Mouse (Mus musculus) thymus, postnatal 0 days (tissue): ENCODE results near the gene Ganab. TPM values are rescaled to one million over a fixed set of nuclear protein-coding genes. Genes with fewer than 3 reads are reported as not detected.

Experiments
- DNase-seq: peaks from one replicate; pipeline ENCODE4 v3.0.0-alpha.2; 2015; ENCODE audit warnings: low spot score
- polyA plus RNA-seq: library from polyadenylated mRNA; unstranded; fragments of >200 nt; fragmentation: Nextera tagmentation; extraction: Ambion mirVana; gene quantifications from 2 replicates; pipeline ENCODE4 v1.2.1, GENCODE M21; 2015

The Ganab gene
- polyA plus RNA-seq, 1 experiment from 2014 or later: 51.9 TPM

DNA sequence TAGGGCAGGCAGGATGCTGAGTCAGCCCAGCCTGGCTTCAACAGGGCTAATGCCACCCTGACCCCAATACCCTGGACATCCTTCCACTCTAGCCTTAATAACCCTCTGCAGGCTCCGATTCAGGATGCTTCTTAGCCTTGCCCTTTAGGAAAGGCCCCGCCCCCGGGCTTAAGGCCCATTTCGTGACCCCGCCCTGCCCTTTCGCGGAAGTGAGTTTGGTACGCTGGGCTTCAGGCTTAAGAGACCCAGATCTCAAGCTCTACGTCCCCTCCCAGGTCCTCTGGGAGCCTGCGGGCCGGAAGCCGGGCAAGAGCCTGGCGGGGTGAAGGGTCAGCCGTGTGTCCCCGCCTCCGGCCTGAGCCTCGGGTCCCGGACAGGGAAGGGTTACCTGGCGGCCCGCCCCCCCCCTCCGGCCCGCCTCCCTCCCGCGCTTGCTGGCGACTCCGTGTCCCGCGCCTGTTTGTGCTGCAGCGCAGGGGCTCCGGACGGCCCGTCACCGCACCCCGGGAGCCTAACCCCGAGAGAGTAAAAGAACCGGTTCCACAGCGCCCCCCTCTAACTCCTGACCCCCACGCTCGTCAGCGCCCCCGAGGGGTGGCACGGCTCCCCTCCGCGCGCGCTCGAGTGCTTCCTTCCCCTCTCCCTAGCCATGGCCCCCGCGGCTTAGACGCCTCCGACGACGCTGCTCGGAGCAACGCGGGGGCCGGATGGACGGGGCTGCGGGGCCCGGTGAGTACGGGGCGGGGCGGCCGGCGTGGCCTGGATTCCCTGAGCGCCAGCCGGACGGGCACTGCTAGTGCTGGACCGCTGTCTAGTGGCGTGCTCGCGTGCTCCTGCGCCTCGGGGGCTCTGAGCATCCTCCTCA, 31.6 kb downstream of the Ganab start, which contains the start of the genes Rom1 and Eml3:
Gene Rom1, minus strand, starts transcription at position 133 of the 865 bp plus-strand sequence.
Gene Eml3, plus strand, starts transcription at position 329 of the 865 bp plus-strand sequence.
- DNase-seq: peak; percentile 87

DNA sequence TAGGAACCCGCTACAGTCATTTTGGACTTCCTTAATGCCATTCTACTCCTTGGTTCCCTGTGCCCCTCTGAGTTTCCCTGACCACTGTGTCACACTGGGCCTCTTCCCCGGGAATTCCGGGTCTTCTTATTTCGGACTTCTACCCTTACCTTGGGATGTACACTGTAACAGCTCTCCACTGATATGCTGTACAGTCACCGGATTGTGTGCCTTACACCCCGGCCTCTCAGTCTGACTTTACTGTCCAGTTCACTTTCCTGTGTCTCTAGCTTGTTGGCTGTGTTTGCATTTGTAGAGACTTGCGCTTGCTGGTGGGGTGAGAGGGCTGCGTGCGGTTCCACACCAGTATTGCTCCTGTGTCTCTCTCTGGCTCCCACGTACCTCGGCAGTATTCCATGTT, 32.2 kb downstream of the Ganab start:
- no peak for DNase-seq

DNA sequence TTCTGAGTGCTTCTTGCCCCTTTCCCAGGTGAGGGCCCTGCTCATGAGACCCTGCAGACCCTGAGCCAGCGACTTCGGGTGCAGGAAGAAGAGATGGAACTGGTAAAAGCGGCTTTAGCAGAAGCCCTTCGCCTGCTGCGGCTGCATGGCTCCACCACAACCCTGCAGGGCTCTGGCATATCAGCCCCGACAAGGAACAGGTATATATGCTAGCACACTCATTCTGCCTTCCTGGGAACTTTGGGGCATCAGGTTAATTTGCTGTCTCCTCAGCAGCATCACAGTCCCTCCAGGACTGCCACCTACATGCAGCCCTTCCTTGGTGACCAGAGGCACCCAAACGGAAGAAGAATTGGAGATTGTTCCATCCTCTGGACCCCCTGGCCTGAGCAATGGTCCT, 32.9 kb downstream of the Ganab start:
- no peak for DNase-seq

DNA sequence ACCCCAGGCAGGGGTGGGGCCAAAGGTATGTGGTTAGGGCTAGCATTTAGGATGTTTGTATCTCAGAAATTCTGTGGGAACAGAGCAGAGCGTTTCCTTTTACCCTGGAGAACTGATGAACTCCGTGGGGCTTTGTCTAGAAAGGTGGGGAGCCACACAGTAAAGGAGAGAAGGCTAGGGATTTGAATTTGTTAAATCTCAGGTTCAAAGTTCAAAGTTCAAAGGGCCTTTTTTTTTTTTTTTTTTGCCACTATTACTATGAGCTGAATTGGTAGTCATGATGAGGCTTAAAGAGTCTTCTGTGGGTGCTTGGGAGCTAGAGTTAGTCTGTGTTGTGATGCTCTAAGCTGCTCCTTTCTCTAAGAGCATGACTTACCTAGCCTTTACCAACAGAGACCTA, 38.9 kb downstream of the Ganab start:
- DNase-seq: no peak

- no peak for DNase-seq
Observed at GRCm38 (mm10) chr19:8940526-8941133, 42.8 kb downstream of the Ganab start.

DNA sequence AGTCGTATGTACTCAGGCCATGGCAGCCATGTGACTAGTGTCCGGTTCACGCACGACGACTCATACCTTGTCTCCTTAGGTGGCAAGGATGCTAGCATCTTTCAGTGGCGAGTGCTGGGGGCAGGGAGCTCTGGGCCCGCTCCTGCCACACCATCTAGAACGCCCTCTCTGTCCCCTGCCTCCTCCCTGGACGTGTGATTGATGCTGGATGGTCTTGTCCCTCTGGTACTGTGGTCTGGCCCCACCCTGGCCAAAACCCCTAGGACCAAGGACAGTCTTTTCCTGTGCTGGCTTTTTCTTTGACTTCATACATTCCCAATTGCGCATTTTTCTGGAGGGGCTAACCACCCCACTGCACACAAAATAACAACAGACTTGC, 43.3 kb downstream of the Ganab start:
- no peak for DNase-seq

DNA sequence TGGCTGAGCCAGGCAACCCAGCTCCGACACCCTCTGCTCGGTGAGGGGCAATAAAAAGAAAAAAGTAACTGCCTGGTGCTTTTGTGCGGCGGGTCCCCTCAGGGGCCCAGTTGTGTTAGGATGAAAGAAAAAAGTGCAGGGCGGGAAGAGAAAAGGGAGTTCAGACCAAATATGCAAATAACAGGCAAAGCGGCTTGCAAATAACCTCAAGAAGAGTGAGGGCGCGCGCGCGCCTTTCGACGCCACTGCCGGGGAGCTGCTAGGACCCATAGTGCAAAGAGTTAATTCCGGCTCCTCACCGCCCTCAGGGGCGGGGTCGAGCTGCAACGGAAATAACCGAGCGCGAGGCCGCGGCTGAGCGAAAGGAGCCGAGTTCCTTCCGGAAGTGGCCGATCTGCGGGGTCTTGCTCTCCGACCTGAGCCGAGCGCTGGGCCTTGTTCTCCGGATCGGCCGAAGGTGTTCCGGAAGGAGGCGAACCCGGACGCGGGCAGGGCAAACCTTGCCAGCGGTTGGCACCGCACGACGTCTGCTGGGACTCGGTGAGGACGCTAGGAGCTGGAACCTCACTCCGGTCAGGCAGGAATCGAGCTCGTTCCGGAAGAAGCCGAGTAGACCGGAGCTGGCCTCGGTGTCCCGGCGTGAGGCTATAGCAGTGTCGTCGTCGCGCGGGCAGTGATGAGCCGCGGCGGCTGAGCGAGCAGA, 43.8 kb downstream of the Ganab start, which contains the start of gene Mta2:
Gene Mta2, plus strand, starts transcription at position 361 of the 703 bp plus-strand sequence.
- peak; percentile 100 for DNase-seq

- no peak for DNase-seq
Observed at GRCm38 (mm10) chr19:8942276-8942964, 44.5 kb downstream of the Ganab start.

GRCm38 (mm10) chr19:8943047-8943446, 45.2 kb downstream of the Ganab start:
- DNase-seq: no peak

DNA sequence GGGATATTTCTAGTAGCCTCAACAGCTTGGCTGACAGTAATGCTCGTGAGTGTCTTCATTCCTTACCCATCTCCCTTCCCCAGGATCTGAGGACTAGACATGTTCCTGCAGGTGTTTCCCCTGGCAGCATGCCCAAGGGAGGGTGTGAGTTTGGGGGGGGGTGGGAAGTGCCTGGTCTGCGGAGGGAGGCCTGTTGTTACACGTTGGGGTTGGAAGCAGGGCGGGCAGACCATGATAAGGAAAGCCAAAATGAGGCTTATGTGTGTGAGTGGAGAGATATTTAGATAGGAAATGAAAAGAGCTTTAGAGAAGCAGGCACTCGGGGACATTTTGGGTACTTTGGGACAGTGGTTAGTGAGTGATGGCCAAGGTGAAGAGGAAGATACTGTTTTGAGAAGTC, 46.2 kb downstream of the Ganab start:
- peak; percentile 20 for DNase-seq

DNA sequence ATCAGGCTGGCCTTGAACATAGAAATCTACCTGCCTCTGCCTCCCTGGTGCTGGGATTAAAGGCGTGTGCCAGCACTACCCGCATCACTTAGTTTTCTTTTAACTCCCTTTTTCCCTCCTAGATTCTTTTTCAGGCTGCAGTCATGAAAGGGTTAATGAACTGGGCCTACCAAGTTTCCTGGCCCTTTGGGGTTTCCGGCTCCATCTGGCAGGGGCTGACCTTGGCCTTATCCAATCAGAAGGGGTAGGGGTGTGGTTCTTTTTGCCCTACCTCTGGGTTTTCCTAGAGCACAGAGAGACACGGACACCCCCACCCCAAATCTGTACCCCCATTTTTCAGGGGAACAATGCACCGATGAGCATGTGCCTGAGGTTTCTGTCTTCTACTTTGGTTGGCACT, 46.9 kb downstream of the Ganab start:
- DNase-seq: peak; percentile 67

GRCm38 (mm10) chr19:8945251-8945650, 47.4 kb downstream of the Ganab start:
- DNase-seq: no peak

DNA sequence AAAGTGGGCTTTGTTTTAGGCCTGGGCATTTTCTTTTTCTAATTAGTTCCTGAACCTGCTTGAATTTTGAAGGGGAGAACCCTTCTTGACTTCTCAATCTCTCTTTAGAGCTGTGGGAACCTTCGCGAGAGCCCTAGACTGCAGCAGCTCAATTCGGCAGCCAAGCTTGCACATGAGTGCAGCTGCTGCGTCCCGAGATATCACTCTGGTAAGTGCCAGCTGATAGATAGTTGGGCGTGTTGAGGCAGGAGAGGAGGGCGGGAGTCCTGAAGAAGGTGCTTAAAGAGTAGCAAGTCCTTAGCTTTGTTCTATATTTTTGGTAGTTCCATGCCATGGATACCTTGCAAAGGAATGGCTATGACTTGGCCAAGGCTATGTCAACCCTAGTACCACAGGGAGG, 49.1 kb downstream of the Ganab start:
- no peak for DNase-seq

GRCm38 (mm10) chr19:8950190-8950589, 52.3 kb downstream of the Ganab start:
- no peak for DNase-seq

DNA sequence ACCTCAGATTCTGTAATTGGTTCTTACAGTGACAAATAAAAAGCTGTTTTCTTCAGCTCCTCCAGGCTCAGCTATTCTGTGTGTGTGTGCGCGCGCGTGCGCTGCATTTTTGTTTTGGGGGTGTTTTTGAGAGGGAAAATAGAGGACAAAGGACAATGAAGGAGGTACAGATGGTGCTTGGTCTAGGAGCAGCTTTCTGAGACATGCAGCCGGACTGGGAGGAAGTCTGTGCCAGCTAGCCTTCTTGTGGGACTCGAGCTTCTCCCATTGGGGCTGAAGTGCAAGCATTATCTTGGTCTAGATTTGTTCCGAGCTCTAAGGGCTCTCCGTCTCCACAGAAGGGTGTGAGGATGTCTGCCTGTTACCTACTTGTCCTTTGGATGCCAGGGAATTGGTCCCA, 54.4 kb downstream of the Ganab start:
- no peak for DNase-seq

DNA sequence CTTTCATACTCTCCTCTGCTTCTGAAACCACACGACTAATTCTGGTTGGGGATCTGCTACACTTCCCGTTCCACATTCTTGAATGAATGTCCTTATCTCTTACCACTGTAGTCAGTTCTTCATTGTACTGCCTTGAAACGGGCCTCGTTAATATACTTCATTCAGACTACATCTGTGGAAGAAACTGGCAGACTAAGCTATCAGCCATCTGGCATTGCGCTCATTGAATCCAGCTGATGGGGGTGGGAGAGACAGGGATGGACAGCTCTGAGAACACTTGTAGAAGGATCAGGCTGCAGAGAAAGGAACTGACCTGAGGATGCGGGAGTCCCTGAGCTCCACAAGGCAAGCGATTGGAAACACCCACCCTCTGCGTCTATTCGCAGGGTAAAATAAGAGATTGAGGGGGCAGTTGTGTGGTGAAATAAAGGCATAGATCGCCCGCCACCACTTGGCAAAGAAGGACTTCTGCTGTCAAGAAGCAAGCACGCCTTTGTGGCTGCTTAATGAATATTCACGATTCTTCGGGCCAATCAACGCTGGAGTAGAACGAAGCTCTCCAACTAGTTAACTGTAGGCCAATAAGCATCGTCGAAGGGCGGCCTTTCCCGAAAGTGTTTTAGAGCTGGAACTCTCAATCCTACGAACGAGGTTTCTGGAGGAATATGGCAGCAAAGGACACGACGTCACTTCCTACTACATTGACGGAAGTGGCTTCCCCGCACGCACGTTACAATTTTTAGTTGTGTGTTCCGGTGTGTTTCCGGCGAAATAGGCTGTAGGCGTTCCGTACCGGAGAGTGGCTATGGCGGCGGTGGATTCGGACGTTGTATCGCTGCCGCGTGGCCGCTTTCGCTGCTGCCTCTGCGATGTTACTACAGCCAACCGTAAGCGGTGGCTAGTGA, 55.5 kb downstream of the Ganab start, which contains the start of gene Tut1:
Gene Tut1, plus strand, starts transcription at position 713 of the 905 bp plus-strand sequence.
- DNase-seq: peak; percentile 98

GRCm38 (mm10) chr19:8954171-8954570, 56.3 kb downstream of the Ganab start:
- no peak for DNase-seq

DNA sequence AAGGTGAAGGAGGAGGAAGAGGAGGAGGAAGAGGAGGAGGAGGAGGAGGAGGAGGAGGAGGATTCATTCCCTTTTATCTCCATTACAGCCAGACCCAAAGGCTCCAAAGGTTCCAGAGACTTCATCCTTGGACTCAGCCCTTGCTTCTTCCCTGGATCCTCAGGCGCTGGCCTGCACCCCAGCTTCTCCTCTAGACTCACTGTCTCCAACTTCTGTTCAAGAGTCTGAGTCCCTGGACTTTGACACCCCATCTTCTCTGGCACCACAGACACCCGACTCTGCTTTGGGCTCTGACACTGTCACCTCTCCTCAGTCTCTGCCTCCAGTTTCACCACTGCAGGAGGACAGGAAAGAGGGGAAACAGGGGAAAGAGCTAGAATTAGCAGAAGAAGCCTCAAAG, 64.4 kb downstream of the Ganab start:
- no peak for DNase-seq

DNA sequence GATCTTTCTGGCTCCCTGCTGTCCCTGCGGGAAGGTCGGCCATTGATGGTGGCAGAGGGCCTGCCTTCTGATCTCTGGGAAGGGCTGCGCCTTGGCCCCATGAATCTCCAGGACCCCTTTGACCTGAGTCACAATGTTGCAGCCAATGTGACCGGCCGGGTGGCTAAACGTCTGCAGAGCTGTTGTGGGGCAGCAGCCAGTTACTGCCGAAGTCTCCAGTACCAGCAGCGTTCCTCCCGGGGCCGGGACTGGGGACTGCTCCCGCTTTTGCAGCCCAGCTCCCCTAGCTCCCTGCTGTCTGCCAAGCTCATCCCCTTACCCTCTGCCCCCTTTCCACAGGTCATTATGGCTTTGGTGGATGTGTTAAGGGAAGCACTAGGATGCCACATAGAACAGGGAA, 67.2 kb downstream of the Ganab start:
- DNase-seq: no peak

- DNase-seq: no peak
Observed at GRCm38 (mm10) chr19:8965771-8966170, 67.9 kb downstream of the Ganab start.
